Mouse (Mus musculus) right cerebral cortex, postnatal 14 days (tissue): ENCODE measurements at regions not wholly inside any gene's neighbourhood (a gene's known extent, or its start where the extent isn't known, plus 50 kb on each side); places are given as distances from the start of the nearest gene placed in this dataset.
"Not testable (repeated sequence)": the region's sequence is repeated elsewhere in the genome, so short reads cannot be mapped to it uniquely, and the experiment has no call there.

Source experiments
- DNase-seq: peaks from one replicate; pipeline ENCODE4 v3.0.0; 2022

- not testable (repeated sequence) for DNase-seq
These were observed 52.3 kb upstream of the Cttnbp2 start for GRCm38 (mm10) chr6:18566934-18567333.

GRCm38 (mm10) chr6:18569221-18569620 is 54.6 kb upstream of the Cttnbp2 start:
- no peak for DNase-seq

- no peak for DNase-seq
These were observed 63.9 kb upstream of the Cttnbp2 start for GRCm38 (mm10) chr6:18578501-18578900.

- no peak for DNase-seq
These were observed 74.8 kb upstream of the Cttnbp2 start for GRCm38 (mm10) chr6:18589436-18589835.

GRCm38 (mm10) chr6:18596680-18597079 is 82.0 kb upstream of the Cttnbp2 start:
- DNase-seq, result no peak

DNA sequence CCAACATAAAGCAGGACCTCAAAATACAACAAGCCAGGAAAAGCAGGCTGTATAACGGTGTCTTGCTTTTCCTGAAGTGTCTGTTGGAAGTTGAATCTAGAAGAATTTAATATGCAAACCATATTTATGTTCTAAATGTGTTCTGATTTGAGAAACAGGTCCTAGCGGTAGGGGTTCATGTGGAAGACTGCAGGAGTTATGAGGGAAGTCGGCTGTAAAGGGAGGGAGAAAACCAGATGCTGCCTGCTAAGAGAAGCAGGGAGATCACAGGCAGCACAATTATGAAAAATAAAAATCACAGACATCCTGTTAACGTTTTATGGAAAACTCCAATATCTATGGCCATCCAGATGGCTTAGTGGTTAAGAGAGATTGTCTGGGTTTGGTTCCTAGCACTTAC is 85.0 kb upstream of the Cttnbp2 start:
- DNase-seq, result no peak

DNA sequence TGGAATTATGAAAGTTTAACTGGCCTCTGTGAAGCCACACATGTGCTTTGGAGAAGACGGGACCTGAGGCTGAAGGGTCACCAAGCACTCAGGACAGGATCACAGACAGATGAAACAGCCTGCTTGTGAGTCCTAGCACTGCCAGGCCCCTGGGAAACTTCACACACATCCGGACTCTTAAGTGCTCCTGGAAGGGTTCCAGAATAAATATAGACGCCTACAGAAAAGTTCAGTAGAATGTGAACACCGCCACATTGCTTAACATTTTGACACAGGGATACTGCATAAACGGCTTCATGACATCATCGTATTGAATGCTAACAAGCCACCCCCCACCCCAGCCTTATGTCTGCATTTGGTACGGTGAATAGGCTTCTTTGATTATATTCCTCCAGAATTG is 87.3 kb upstream of the Cttnbp2 start:
- DNase-seq, result no peak

- DNase-seq, result no peak
These were observed 107.0 kb upstream of the Cttnbp2 start for GRCm38 (mm10) chr6:18621372-18622262.

DNA sequence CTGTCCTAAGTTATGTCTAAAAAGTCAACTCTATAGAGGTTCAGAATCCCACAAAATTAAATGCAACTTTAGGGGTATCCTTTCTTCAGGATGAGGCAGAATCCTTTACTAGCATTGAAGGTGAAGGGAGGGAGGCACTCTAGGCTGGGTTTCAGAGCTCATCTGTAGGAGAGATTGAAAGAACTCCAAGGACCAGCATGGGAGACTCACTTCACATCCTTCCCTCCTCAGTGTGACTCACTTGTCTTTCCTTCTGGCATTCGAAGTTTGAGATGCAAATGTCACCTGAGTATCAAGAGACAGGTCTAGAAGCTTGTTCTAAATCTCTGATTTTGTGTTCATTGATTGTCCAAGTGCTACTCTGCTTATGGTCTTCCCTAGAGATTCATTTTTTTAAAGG is 113.9 kb upstream of the Cttnbp2 start:
- DNase-seq, result no peak

DNA sequence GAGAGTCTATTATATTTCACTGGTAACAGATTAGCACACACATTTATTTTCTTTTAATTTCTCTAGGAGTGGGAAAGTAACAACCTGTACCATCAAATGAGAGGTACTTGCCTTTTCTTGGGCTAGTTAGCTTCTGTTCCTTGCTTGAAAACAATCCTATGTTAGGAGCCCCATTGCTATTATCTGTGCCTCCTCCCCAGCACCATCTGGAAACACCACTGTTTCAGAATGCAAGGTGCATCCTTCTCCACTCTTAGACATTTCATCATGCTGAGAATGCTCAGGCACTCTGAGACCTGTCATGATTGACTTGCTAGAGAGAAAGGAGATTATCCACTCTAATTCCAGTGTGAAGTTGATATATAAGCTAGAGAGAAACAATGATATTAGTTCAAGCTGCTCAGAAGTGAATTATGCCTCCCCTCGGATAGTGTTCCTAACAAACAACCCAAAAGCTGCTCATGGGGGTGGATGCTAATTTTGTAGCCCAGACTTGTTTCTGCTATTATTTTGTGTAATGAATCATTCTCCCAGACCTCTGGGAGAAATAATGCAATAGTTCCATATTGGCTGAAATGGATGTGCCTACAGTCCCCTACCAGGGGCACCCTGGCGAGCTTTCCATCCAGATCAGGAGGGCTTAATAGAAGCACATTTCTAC is 119.0 kb upstream of the Cttnbp2 start:
- no peak for DNase-seq

GRCm38 (mm10) chr6:18639712-18640383 is 125.2 kb upstream of the Cttnbp2 start:
- no peak for DNase-seq

DNA sequence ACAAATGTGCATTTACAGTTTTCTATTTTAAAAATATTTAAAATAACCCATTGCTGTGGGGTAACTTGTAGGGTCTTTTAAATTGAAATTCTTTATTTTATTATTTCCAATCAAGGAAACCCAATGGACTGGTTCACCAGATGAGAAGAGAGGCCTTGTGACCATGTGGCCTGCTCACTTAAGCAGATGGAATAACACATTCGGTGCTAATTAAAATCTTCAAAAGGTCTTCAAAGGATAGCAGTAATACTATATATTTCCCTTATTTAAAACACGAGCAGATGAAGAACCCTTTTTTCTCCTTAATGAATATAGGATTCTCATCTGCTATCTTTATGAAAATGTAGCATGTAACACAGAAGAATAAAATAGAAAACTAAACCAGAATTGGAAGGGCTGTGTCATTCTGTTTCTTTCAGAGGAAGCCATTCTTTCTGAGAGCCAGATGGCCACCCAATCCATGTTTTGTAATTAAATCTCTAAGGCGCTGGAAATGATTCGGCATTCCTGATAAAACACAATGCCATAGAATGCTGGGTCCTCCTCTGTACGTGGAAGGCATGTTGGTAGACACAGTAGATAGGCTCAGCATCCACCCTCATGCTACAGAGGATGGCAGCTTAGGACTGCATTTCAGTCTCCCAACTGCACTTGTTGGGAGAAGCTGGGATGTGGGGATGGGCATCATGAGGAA is 134.4 kb upstream of the Cttnbp2 start:
- DNase-seq, result no peak

DNA sequence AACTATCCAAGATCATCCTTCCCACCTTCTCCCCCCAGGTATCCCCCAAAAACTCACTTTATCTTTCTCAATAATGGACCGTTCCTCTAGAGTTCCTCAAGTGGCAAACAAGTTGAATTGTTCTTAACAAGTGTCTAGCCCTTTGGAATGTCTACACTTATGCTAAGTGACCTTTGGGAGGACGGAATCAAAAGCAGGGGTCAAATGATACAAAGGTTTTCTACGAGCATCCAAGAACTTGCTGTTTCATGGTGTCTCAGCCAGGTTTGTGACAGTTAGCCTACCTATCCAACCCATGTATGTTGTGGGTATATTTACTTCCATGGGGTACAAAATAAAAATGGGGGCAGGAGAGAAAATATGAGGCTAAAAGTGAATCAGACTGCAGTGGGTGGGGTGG is 136.7 kb upstream of the Cttnbp2 start:
- DNase-seq, result no peak

DNA sequence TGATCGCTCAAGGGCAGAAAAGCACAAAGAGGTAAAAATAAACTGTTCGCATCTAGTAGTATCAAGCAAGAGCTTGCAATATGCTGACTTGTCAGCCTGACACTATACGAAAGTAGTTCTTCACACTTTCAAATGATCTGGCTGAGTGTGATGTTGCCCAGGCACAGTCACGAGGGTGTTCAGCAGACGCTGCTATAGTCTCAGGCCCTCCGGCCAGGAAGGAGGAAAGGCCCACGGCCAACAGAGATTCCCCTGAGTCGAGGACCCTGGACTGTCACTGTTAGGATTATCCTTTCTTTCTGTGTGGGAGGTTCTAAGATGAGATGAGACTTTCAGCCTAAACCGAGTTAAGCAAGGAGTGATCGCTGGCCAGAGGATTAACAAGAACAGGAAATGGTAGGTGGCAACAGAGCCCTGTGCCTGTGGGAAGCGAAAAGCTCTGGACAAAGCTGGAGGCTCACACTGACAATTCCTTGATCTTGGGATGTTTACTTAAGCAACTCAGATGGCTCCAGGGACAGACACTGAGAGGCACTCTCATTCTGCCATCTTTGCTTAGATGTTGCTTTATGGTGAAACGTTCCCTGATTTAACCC is 137.5 kb upstream of the Cttnbp2 start:
- DNase-seq, result no peak

GRCm38 (mm10) chr6:18654275-18654674 is 139.6 kb upstream of the Cttnbp2 start:
- DNase-seq, result no peak

DNA sequence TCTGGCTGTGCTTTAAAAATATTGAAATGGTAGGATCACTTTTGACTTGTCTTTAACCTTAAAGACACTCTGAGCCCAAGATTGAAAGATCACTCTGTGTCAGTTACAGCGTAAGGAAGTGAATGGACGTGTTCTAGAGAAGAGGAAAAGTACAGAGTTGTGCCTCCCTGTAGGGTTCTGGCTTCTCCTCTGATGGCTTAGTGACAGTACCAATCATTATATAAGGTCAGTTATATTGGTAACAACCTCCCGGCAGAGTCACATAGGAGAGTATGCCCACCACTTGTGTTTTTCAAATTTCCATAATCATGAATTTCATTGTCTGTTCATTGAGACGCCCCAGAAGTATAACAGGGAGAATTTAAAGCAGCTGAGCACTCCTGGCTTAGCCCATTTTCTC is 141.6 kb upstream of the Cttnbp2 start:
- no peak for DNase-seq

DNA sequence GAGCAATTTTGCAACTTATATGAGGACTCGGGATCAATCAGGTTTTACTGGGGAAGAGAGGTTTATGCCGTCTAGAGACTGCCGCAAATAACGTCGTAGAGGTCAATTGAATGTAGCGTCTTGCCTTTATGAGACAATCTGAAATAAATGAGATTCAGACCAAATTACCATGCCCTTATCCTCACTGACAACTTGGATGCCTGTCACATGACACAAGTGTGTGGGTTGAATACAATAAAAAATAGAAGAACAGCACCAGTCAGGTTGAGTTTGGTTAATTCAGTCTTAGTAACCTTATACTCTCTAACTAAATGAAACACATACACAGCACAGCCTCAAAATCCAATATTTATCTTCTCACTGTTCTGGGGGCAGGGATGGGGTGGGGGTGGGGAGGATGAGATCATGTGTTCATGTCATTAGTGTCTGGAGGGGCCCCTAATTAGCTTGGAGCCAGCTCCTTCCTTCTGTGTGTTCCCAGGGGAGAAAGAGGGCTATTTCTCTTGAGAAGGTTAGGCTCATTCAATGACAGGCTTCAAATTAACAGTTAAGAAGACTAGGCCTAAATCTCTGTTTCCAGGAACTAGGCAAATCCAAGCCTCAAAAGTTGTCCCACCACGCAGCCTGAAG is 142.2 kb upstream of the Cttnbp2 start:
- DNase-seq, result no peak

- DNase-seq, result no peak
These were observed 150.0 kb upstream of the Cttnbp2 start for GRCm38 (mm10) chr6:18664687-18665086.

- no peak for DNase-seq
These were observed 151.3 kb upstream of the Cttnbp2 start for GRCm38 (mm10) chr6:18665992-18666391.

DNA sequence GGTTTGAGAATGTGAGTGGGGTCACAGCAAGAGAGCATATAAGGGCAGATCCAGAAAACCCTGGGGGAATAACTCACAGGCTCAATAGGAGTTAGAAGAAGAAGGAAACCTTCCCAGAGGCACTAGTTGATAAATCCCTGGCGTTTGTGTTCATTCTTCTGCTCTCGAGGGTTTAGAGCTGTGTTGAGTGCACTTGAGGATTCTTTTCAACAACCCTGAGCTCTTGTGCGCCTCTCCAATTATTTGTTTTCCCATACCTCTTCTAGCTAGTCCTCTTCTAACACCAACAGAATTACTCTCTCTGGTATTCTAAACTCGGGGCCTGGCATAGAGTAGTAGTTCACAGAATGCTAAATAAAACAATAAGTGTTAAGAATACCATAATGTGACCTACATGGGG is 151.9 kb upstream of the Cttnbp2 start:
- no peak for DNase-seq

DNA sequence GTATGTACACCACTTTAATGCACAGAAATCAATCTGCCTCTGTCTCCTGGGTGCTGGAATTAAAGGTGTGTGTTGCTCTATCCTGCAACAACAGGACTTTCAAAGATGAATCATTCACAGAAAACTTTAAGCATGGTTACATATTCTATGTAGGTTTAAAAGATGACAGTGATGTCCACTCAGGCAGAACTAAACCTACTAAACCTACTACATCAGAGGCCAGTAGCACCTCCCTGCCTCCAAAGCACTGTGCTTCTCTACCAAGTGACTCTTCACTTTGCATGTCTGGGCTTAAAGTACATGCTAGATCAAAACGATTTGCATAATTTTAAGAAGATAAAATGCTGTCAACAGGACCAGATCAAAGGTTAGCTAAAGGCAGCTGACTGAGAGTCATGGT is 156.0 kb upstream of the Cttnbp2 start:
- no peak for DNase-seq

GRCm38 (mm10) chr6:18674584-18675250 is 160.1 kb upstream of the Cttnbp2 start:
- DNase-seq, result no peak
